Mouse (Mus musculus): Measurements from ENCODE around the gene Zfp51. TPM values are rescaled to one million over a fixed set of nuclear protein-coding genes. Genes with fewer than 3 reads are reported as not detected.
A peak's percentile ranks its signal among the peaks of the same experiment; 100 is the strongest.
"Not testable (repeated sequence)": the region's sequence is repeated elsewhere in the genome, so short reads cannot be mapped to it uniquely, and the experiment has no call there.

Gene Zfp51
- polyA plus RNA-seq, 1 experiment from 2014 or later: 13.0 TPM

- H3K4me1 ChIP-seq (replicated peaks; ENCODE audit: control insufficient read depth, insufficient read depth, low read length); H3K27ac ChIP-seq (ENCODE audit: low read length); H3K4me2 ChIP-seq (ENCODE audit: low read length); H3K9ac ChIP-seq (replicated peaks; ENCODE audit: low read depth, low read length); H3K27me3 ChIP-seq (replicated peaks; ENCODE audit: control insufficient read depth, insufficient read depth, low read length); H3K4me3 ChIP-seq (replicated peaks; ENCODE audit: low read length); H3K9me3 ChIP-seq (ENCODE audit: control insufficient read depth, low read length); H3K36me3 ChIP-seq (ENCODE audit: control insufficient read depth, insufficient read depth); ATAC-seq: not testable (repeated sequence)
- 18% methylated on average over 8 of the region's 10 CpGs for WGBS
Observed at GRCm38 (mm10) chr17:21474729-21475128, 24.6 kb downstream of the Zfp51 start.

- H3K9me3 ChIP-seq (ENCODE audit: control insufficient read depth, low read length); H3K27me3 ChIP-seq (replicated peaks; ENCODE audit: control insufficient read depth, insufficient read depth, low read length); ATAC-seq; H3K36me3 ChIP-seq (ENCODE audit: control insufficient read depth, insufficient read depth); H3K4me1 ChIP-seq (replicated peaks; ENCODE audit: control insufficient read depth, insufficient read depth, low read length); H3K4me2 ChIP-seq (ENCODE audit: low read length); H3K27ac ChIP-seq (ENCODE audit: low read length); H3K4me3 ChIP-seq (replicated peaks; ENCODE audit: low read length); H3K9ac ChIP-seq (replicated peaks; ENCODE audit: low read depth, low read length): not testable (repeated sequence)
- WGBS: 80% methylated on average over 1 of the region's 1 CpGs
Observed at GRCm38 (mm10) chr17:21475290-21475689, 25.1 kb downstream of the Zfp51 start.

- not testable (repeated sequence) for H3K4me3 ChIP-seq (replicated peaks; ENCODE audit: low read length); H3K36me3 ChIP-seq (ENCODE audit: control insufficient read depth, insufficient read depth); H3K27ac ChIP-seq (ENCODE audit: low read length); ATAC-seq; H3K9ac ChIP-seq (replicated peaks; ENCODE audit: low read depth, low read length); H3K9me3 ChIP-seq (ENCODE audit: control insufficient read depth, low read length); H3K4me2 ChIP-seq (ENCODE audit: low read length); H3K27me3 ChIP-seq (replicated peaks; ENCODE audit: control insufficient read depth, insufficient read depth, low read length); H3K4me1 ChIP-seq (replicated peaks; ENCODE audit: control insufficient read depth, insufficient read depth, low read length)
- WGBS: 89% methylated on average over 4 of the region's 9 CpGs
Observed at GRCm38 (mm10) chr17:21476351-21476750, 26.2 kb downstream of the Zfp51 start.

GRCm38 (mm10) chr17:21478103-21478777 is 28.1 kb downstream of the Zfp51 start:
- not testable (repeated sequence) for H3K4me2 ChIP-seq (ENCODE audit: low read length); H3K36me3 ChIP-seq (ENCODE audit: control insufficient read depth, insufficient read depth); H3K4me1 ChIP-seq (replicated peaks; ENCODE audit: control insufficient read depth, insufficient read depth, low read length); H3K9me3 ChIP-seq (ENCODE audit: control insufficient read depth, low read length); H3K27ac ChIP-seq (ENCODE audit: low read length); ATAC-seq; H3K27me3 ChIP-seq (replicated peaks; ENCODE audit: control insufficient read depth, insufficient read depth, low read length); H3K4me3 ChIP-seq (replicated peaks; ENCODE audit: low read length); H3K9ac ChIP-seq (replicated peaks; ENCODE audit: low read depth, low read length)
- 93% methylated on average over 8 of the region's 10 CpGs for WGBS

GRCm38 (mm10) chr17:21488760-21489499 is 38.8 kb downstream of the Zfp51 start, which contains the start of gene Zfp53:
Gene Zfp53 (plus strand): TSS chr17:21488998.
- peak within 1 kb of the TSS; percentile 66 for H3K4me3 ChIP-seq (replicated peaks; ENCODE audit: low read length)
- H3K9ac ChIP-seq (replicated peaks; ENCODE audit: low read depth, low read length): peak within 1 kb of the TSS; percentile 72
- H3K27ac ChIP-seq (ENCODE audit: low read length): 0 out of 2 replicates have a peak within 1 kb of the TSS, but pooled peaks have one; percentile 29
- no peaks in the 10 kb centered on the region for H3K27me3 ChIP-seq (replicated peaks; ENCODE audit: control insufficient read depth, insufficient read depth, low read length)
- 2% methylated on average over 34 of the region's 34 CpGs for WGBS
- no peaks in the 10 kb centered on the region for H3K9me3 ChIP-seq (ENCODE audit: control insufficient read depth, low read length)
- ATAC-seq: peak; percentile 99
- H3K4me2 ChIP-seq (ENCODE audit: low read length): peak within 1 kb of the TSS; percentile 62
- no peaks in the 10 kb centered on the region; the same call in 1 of the 2 replicates for H3K36me3 ChIP-seq (ENCODE audit: control insufficient read depth, insufficient read depth)
- H3K4me1 ChIP-seq (replicated peaks; ENCODE audit: control insufficient read depth, insufficient read depth, low read length): peaks cover 8% of the 10 kb centered on the region

GRCm38 (mm10) chr17:21489500-21490001 is 39.4 kb downstream of the Zfp51 start:
- H3K9me3 ChIP-seq (ENCODE audit: control insufficient read depth, low read length): no peaks in the 10 kb centered on the region
- H3K36me3 ChIP-seq (ENCODE audit: control insufficient read depth, insufficient read depth): no peaks in the 10 kb centered on the region; the same call in 1 of the 2 replicates
- no peak overlapping the region for H3K27ac ChIP-seq (ENCODE audit: low read length)
- ATAC-seq: peak; percentile 11; the same call in 1 of the 2 replicates
- H3K4me1 ChIP-seq (replicated peaks; ENCODE audit: control insufficient read depth, insufficient read depth, low read length): peaks cover 8% of the 10 kb centered on the region
- peak overlapping the region; percentile 72 for H3K9ac ChIP-seq (replicated peaks; ENCODE audit: low read depth, low read length)
- 18% methylated on average over 8 of the region's 8 CpGs for WGBS
- peak overlapping the region; percentile 66 for H3K4me3 ChIP-seq (replicated peaks; ENCODE audit: low read length)
- peak overlapping the region; percentile 62 for H3K4me2 ChIP-seq (ENCODE audit: low read length)
- H3K27me3 ChIP-seq (replicated peaks; ENCODE audit: control insufficient read depth, insufficient read depth, low read length): no peaks in the 10 kb centered on the region

GRCm38 (mm10) chr17:21501365-21501764 is 51.2 kb downstream of the Zfp51 start:
- H3K4me2 ChIP-seq (ENCODE audit: low read length): no peak overlapping the region
- no peaks in the 10 kb centered on the region for H3K36me3 ChIP-seq (ENCODE audit: control insufficient read depth, insufficient read depth)
- H3K4me1 ChIP-seq (replicated peaks; ENCODE audit: control insufficient read depth, insufficient read depth, low read length): no peaks in the 10 kb centered on the region
- WGBS: 81% methylated on average over 1 of the region's 1 CpGs
- no peak overlapping the region for H3K4me3 ChIP-seq (replicated peaks; ENCODE audit: low read length)
- ATAC-seq: no peak
- H3K9ac ChIP-seq (replicated peaks; ENCODE audit: low read depth, low read length): no peak overlapping the region
- no peak overlapping the region for H3K27ac ChIP-seq (ENCODE audit: low read length)
- no peaks in the 10 kb centered on the region for H3K9me3 ChIP-seq (ENCODE audit: control insufficient read depth, low read length)
- no peaks in the 10 kb centered on the region for H3K27me3 ChIP-seq (replicated peaks; ENCODE audit: control insufficient read depth, insufficient read depth, low read length)

GRCm38 (mm10) chr17:21504524-21504923 is 54.4 kb downstream of the Zfp51 start:
- WGBS: 94% methylated on average over 1 of the region's 1 CpGs
- Histone ChIP-seq H3K4me2 (ENCODE audit: low read length) (no peak overlapping the region), H3K4me1 (replicated peaks; ENCODE audit: control insufficient read depth, insufficient read depth, low read length) (no peaks in the 10 kb centered on the region), H3K36me3 (ENCODE audit: control insufficient read depth, insufficient read depth) (no peaks in the 10 kb centered on the region), H3K27me3 (replicated peaks; ENCODE audit: control insufficient read depth, insufficient read depth, low read length) (no peaks in the 10 kb centered on the region), H3K9ac (replicated peaks; ENCODE audit: low read depth, low read length) (no peak overlapping the region), H3K9me3 (ENCODE audit: control insufficient read depth, low read length) (no peaks in the 10 kb centered on the region), H3K4me3 (replicated peaks; ENCODE audit: low read length) (no peak overlapping the region), H3K27ac (ENCODE audit: low read length) (no peak overlapping the region)
- ATAC-seq: no peak

GRCm38 (mm10) chr17:21506258-21506657 is 56.1 kb downstream of the Zfp51 start:
- Histone ChIP-seq H3K27ac (ENCODE audit: low read length) (no peak overlapping the region), H3K4me2 (ENCODE audit: low read length) (no peak overlapping the region), H3K36me3 (ENCODE audit: control insufficient read depth, insufficient read depth) (no peaks in the 10 kb centered on the region), H3K4me1 (replicated peaks; ENCODE audit: control insufficient read depth, insufficient read depth, low read length) (no peaks in the 10 kb centered on the region), H3K4me3 (replicated peaks; ENCODE audit: low read length) (no peak overlapping the region), H3K9ac (replicated peaks; ENCODE audit: low read depth, low read length) (no peak overlapping the region), H3K27me3 (replicated peaks; ENCODE audit: control insufficient read depth, insufficient read depth, low read length) (no peaks in the 10 kb centered on the region), H3K9me3 (ENCODE audit: control insufficient read depth, low read length) (no peaks in the 10 kb centered on the region)
- ATAC-seq: no peak
- WGBS: 87% methylated on average over 3 of the region's 3 CpGs
